Mouse (Mus musculus): ENCODE measurements around the gene Exd2. TPM values are rescaled to one million over a fixed set of nuclear protein-coding genes. Genes with fewer than 3 reads are reported as not detected.
"Not testable (repeated sequence)": the region's sequence is repeated elsewhere in the genome, so short reads cannot be mapped to it uniquely, and the experiment has no call there.

Exd2 gene
- total and polyA plus RNA-seq, 2 experiments from 2014 or later = 6.8 to 32.5 TPM

DNA sequence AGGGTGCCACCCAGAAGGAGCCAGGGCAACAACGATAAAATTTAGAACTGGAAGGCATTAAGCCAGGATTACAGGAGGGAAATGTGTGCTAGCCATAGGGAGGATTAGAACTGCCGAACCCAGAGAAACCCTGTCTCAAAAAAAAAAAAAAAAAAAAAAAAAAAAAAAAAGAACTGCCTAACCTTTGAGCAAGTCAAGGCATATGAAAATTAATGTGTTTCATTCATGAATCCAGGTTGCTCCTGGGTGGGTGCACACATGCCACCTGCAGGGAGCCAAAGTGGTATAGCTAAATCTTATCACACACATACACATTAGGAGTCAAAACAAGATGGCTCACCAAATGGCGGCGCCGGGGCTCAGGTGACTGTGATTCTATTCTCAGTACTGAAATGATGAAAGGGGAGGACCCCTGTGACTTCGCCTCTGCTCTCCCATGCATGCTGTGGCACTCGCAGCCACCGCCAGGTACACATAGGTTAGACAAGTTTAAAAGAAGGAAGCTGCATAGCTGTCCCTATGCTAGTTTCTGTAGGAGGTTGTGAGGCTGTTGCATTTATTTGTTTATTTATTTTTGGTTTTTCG is 18.3 kb upstream of the Exd2 start:
- no peak overlapping the region for H3K4me3 ChIP-seq (ENCODE audit: low read depth, low read length)
- WGBS = 75% methylated on average over 9 of the region's 9 CpGs
- H3K27me3 ChIP-seq (ENCODE audit: control insufficient read depth, insufficient read depth, low read length) = no peaks in the 10 kb centered on the region
- H3K4me2 ChIP-seq (ENCODE audit: low read depth, low read length) = no peak overlapping the region
- no peaks in the 10 kb centered on the region; the same call in 1 of the 2 replicates for H3K4me1 ChIP-seq (ENCODE audit: control insufficient read depth, insufficient read depth)
- H3K36me3 ChIP-seq (replicated peaks; ENCODE audit: control insufficient read depth, insufficient read depth, low read length) = no peaks in the 10 kb centered on the region
- TF ChIP-seq CTCF (IDR thresholded peaks at IDR 0.05; ENCODE audit: low read depth) (no peak), EP300 (IDR thresholded peaks at IDR 0.05; ENCODE audit: low read depth) (no peak)
- no peak overlapping the region for H3K9ac ChIP-seq (replicated peaks; ENCODE audit: low read depth, low read length)
- ATAC-seq (ENCODE audit: insufficient read depth, low read depth) = no peak
- H3K27ac ChIP-seq (ENCODE audit: low read depth) = no peak overlapping the region
- no peaks in the 10 kb centered on the region for H3K9me3 ChIP-seq (replicated peaks; ENCODE audit: control insufficient read depth, low read length)
- DNase-seq (ENCODE audit: low spot score) = no peak

DNA sequence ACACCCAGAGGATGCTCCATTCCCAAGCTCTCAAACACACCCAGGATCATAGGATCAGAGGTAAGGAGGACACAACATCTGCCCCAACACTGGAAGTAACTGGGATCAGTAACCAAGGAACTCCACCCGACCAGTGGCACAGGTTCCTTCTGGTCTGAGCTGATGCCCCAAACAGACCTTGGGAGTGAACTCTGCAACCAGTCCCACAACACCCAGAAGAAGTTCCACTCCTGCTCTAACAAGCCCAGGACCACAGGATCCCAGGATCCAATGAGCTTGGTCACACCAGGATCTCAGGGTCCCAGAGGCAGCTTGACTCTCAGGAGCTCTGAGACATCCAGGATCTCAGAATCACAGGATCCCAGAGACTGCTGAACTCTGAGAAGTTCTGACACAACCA is 9.4 kb upstream of the Exd2 start:
- Histone ChIP-seq H3K4me1 (ENCODE audit: control insufficient read depth, insufficient read depth) (no peaks in the 10 kb centered on the region), H3K4me3 (ENCODE audit: low read depth, low read length) (no peak overlapping the region), H3K27ac (ENCODE audit: low read depth) (no peak overlapping the region), H3K9me3 (replicated peaks; ENCODE audit: control insufficient read depth, low read length) (no peaks in the 10 kb centered on the region), H3K36me3 (replicated peaks; ENCODE audit: control insufficient read depth, insufficient read depth, low read length) (no peaks in the 10 kb centered on the region), H3K9ac (replicated peaks; ENCODE audit: low read depth, low read length) (no peak overlapping the region), H3K27me3 (ENCODE audit: control insufficient read depth, insufficient read depth, low read length) (no peaks in the 10 kb centered on the region), H3K4me2 (ENCODE audit: low read depth, low read length) (no peak overlapping the region)
- TF ChIP-seq EP300 (IDR thresholded peaks at IDR 0.05; ENCODE audit: low read depth) (no peak), CTCF (IDR thresholded peaks at IDR 0.05; ENCODE audit: low read depth) (no peak)
- ATAC-seq (ENCODE audit: insufficient read depth, low read depth) (no peak), DNase-seq (ENCODE audit: low spot score) (no peak)
- 95% methylated on average over 1 of the region's 1 CpGs for WGBS

DNA sequence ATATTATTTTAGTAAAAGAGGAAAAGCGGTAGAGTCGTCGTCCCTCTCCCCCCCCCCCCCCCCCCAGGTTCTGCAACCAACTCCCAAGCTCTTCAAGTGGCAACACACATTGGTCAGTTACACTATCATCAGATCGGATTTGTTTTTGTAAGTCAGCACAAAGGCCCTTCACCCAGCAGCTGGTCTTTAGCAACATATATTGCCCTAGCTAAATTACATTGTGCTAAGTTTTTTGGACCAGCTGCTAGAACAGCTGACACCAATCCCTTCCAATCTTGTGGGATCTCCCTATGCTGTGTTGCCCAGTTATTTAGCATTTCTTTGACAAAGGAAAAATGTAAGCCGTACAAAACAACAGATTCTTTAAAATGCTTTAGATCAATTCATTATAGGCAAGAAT is 4.9 kb upstream of the Exd2 start:
- no peak for TF ChIP-seq CTCF (IDR thresholded peaks at IDR 0.05; ENCODE audit: low read depth)
- TF ChIP-seq EP300 (IDR thresholded peaks at IDR 0.05; ENCODE audit: low read depth) = no peak
- WGBS = 63% methylated on average over 5 of the region's 5 CpGs

DNA sequence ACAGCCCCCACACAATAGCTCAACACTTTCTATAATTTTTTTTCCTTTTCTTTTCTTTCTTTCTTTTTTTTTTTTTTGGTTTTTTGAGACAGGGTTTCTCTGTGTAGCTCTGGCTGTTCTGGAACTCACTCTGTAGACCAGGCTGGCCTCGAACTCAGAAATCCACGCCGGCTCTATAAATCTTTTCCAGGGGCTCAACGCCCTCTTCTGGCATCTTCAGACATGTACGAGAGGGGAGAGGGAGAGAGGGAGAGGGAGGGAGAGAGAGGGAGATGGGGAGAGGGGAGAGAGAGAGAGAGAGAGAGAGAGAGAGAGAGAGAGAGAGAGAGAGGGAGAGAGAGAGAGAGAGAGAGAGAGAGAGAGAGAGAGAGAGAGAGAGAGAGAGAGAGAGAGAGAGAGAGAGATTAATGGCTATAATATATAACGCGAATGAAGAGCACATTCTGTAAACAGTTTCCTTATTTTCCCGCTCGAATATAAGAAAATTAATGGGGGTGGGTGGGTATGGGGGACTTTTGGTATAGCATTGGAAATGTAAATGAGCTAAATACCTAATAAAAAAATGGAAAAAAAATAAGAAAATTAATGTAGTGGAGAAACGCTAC is 501 bp upstream of the Exd2 start:
- Histone ChIP-seq H3K27ac (ENCODE audit: low read depth) (peak overlapping the region; percentile 73), H3K4me3 (ENCODE audit: low read depth, low read length) (peak overlapping the region; percentile 65), H3K4me2 (ENCODE audit: low read depth, low read length) (peak overlapping the region; percentile 81)
- DNase-seq (ENCODE audit: low spot score); H3K9me3 ChIP-seq (replicated peaks; ENCODE audit: control insufficient read depth, low read length); ATAC-seq (ENCODE audit: insufficient read depth, low read depth); H3K36me3 ChIP-seq (replicated peaks; ENCODE audit: control insufficient read depth, insufficient read depth, low read length); H3K9ac ChIP-seq (replicated peaks; ENCODE audit: low read depth, low read length); H3K27me3 ChIP-seq (ENCODE audit: control insufficient read depth, insufficient read depth, low read length); H3K4me1 ChIP-seq (ENCODE audit: control insufficient read depth, insufficient read depth): not testable (repeated sequence)
- peak; percentile 23; the same call in 1 of the 2 replicates for TF ChIP-seq CTCF (IDR thresholded peaks at IDR 0.05; ENCODE audit: low read depth)
- 6% methylated on average over 10 of the region's 10 CpGs for WGBS

More for the DNA sequence above, 4.9 kb upstream of the Exd2 start:
- DNase-seq (ENCODE audit: low spot score) (no peak), ATAC-seq (ENCODE audit: insufficient read depth, low read depth) (no peak)
- H3K9me3 ChIP-seq (replicated peaks; ENCODE audit: control insufficient read depth, low read length) = no peaks in the 10 kb centered on the region
- no peaks in the 10 kb centered on the region for H3K27me3 ChIP-seq (ENCODE audit: control insufficient read depth, insufficient read depth, low read length)
- H3K9ac ChIP-seq (replicated peaks; ENCODE audit: low read depth, low read length) = no peak overlapping the region
- no peaks in the 10 kb centered on the region for H3K4me1 ChIP-seq (ENCODE audit: control insufficient read depth, insufficient read depth)
- no peak overlapping the region for H3K4me3 ChIP-seq (ENCODE audit: low read depth, low read length)
- no peaks in the 10 kb centered on the region for H3K36me3 ChIP-seq (replicated peaks; ENCODE audit: control insufficient read depth, insufficient read depth, low read length)
- no peak overlapping the region for H3K4me2 ChIP-seq (ENCODE audit: low read depth, low read length)
- H3K27ac ChIP-seq (ENCODE audit: low read depth) = no peak overlapping the region

DNA sequence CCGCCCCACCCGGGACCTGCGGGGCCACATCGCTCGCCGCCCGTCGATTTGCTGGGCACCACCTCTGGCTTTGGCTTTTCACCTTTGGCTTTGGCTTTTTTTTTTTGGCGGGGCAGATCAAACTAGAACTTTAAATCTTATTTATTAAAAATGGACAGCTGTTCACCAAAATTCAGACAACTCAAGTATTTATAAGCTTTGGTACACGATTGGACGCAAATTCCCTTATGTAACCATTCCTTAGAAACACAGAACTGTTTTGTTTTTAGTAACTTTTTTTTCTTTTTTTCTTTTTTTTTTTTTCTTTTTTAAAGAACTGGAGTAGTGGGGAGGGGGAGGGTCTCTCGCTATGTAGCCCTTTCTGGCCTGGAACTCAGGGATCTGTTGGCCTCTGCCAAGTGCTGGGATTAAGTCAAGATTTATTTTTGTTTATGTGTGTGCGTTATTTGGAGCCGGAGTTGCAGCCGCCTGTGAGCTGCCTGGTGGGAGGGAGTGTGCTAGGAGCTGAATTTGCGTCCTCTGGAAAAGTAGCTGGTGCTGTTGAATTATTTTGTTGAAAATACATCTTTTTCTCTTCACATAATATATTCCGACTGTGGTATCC is 873 bp downstream of the Exd2 start:
- H3K4me1 ChIP-seq (ENCODE audit: control insufficient read depth, insufficient read depth) = no peaks in the 10 kb centered on the region
- no peaks in the 10 kb centered on the region for H3K9me3 ChIP-seq (replicated peaks; ENCODE audit: control insufficient read depth, low read length)
- peak overlapping the region; percentile 65 for H3K4me3 ChIP-seq (ENCODE audit: low read depth, low read length)
- peak overlapping the region; percentile 81 for H3K4me2 ChIP-seq (ENCODE audit: low read depth, low read length)
- no peaks in the 10 kb centered on the region for H3K36me3 ChIP-seq (replicated peaks; ENCODE audit: control insufficient read depth, insufficient read depth, low read length)
- no peaks in the 10 kb centered on the region for H3K27me3 ChIP-seq (ENCODE audit: control insufficient read depth, insufficient read depth, low read length)
- DNase-seq (ENCODE audit: low spot score) = no peak
- ATAC-seq (ENCODE audit: insufficient read depth, low read depth) = no peak
- 8% methylated on average over 17 of the region's 17 CpGs for WGBS
- peak overlapping the region; percentile 73 for H3K27ac ChIP-seq (ENCODE audit: low read depth)
- peak overlapping the region; percentile 63 for H3K9ac ChIP-seq (replicated peaks; ENCODE audit: low read depth, low read length)
- TF ChIP-seq EP300 (IDR thresholded peaks at IDR 0.05; ENCODE audit: low read depth) = no peak
- TF ChIP-seq CTCF (IDR thresholded peaks at IDR 0.05; ENCODE audit: low read depth) = no peak
